Mouse (Mus musculus) natural killer cell, adult 2 months (primary cell): Measurements from ENCODE around the gene Gnaq.
A peak's percentile ranks its signal among the peaks of the same experiment; 100 is the strongest.

Experiments
- DNase-seq, 2 experiments: peaks; one replicate each; pipeline ENCODE4 v3.0.0; 2022; ENCODE audit warnings: low spot score in 2 of 2

The Gnaq gene

GRCm38 (mm10) chr19:16318128-16318811, 185.6 kb downstream of the Gnaq start:
- no peak for DNase-seq

GRCm38 (mm10) chr19:16319986-16320385, 187.4 kb downstream of the Gnaq start:
- no peak for DNase-seq

GRCm38 (mm10) chr19:16322986-16323385, 190.4 kb downstream of the Gnaq start:
- peak in 1 of 2 experiments; percentile 25 for DNase-seq

- DNase-seq, result no peak
Observed at GRCm38 (mm10) chr19:16324239-16324638, 191.6 kb downstream of the Gnaq start.

GRCm38 (mm10) chr19:16325911-16326310, 193.3 kb downstream of the Gnaq start:
- no peak for DNase-seq

GRCm38 (mm10) chr19:16327401-16328073, 194.9 kb downstream of the Gnaq start:
- DNase-seq, result no peak

GRCm38 (mm10) chr19:16328074-16328850, 195.6 kb downstream of the Gnaq start:
- peak; percentile 30 to 54 for DNase-seq

- no peak for DNase-seq
Observed at GRCm38 (mm10) chr19:16329056-16329455, 196.4 kb downstream of the Gnaq start.

- DNase-seq, result no peak
Observed at GRCm38 (mm10) chr19:16329648-16330047, 197.0 kb downstream of the Gnaq start.

- DNase-seq, result no peak
Observed at GRCm38 (mm10) chr19:16330161-16330560, 197.5 kb downstream of the Gnaq start.

- no peak for DNase-seq
Observed at GRCm38 (mm10) chr19:16331047-16331446, 198.4 kb downstream of the Gnaq start.

GRCm38 (mm10) chr19:16337866-16338530, 205.4 kb downstream of the Gnaq start:
- DNase-seq, result no peak

GRCm38 (mm10) chr19:16339954-16340586, 207.4 kb downstream of the Gnaq start:
- no peak for DNase-seq

GRCm38 (mm10) chr19:16342702-16343101, 210.1 kb downstream of the Gnaq start:
- DNase-seq, result no peak

GRCm38 (mm10) chr19:16345516-16345915, 212.9 kb downstream of the Gnaq start:
- DNase-seq, result no peak

- DNase-seq, result no peak
Observed at GRCm38 (mm10) chr19:16347037-16347436, 214.4 kb downstream of the Gnaq start.

- DNase-seq, result peak; percentile 13 to 27
Observed at GRCm38 (mm10) chr19:16353701-16354136, 221.1 kb downstream of the Gnaq start.

- no peak for DNase-seq
Observed at GRCm38 (mm10) chr19:16358148-16358547, 225.5 kb downstream of the Gnaq start.

- DNase-seq, result no peak
Observed at GRCm38 (mm10) chr19:16358905-16359304, 226.3 kb downstream of the Gnaq start.

- no peak for DNase-seq
Observed at GRCm38 (mm10) chr19:16366465-16367063, 233.9 kb downstream of the Gnaq start.

GRCm38 (mm10) chr19:16367218-16367617, 234.6 kb downstream of the Gnaq start:
- no peak for DNase-seq
